Mouse (Mus musculus): ENCODE measurements around the gene Thtpa. TPM values are rescaled to one million over a fixed set of nuclear protein-coding genes. Genes with fewer than 3 reads are reported as not detected.

The Thtpa gene
- polyA plus RNA-seq, 1 experiment from 2014 or later = 12.4 TPM

GRCm38 (mm10) chr14:55113975-55114645, 19.5 kb downstream of the Thtpa start:
- peaks cover 16% of the 10 kb centered on the region; the same call in 1 of the 2 replicates for H3K4me1 ChIP-seq (ENCODE audit: control insufficient read depth, insufficient read depth, low read length)
- WGBS (ENCODE audit: insufficient replicate concordance) = 6% methylated on average over 26 of the region's 26 CpGs
- no peak overlapping the region for H3K9ac ChIP-seq (ENCODE audit: low read depth, low read length)
- H3K9me3 ChIP-seq (replicated peaks; ENCODE audit: control insufficient read depth, low read length) = no peaks in the 10 kb centered on the region
- ATAC-seq (replicated peaks; ENCODE audit: insufficient number of reproducible peaks, low FRiP score, low TSS enrichment) = no peak
- peaks cover 85% of the 10 kb centered on the region for H3K27me3 ChIP-seq (ENCODE audit: control insufficient read depth, insufficient read depth, low read length)
- no peaks in the 10 kb centered on the region for H3K36me3 ChIP-seq (ENCODE audit: control insufficient read depth, insufficient read depth, low read length)
- H3K4me2 ChIP-seq = peak overlapping the region; percentile 100
- no peak overlapping the region for H3K27ac ChIP-seq (ENCODE audit: low read depth, low read length)
- H3K4me3 ChIP-seq (ENCODE audit: low read depth, low read length) = peak overlapping the region; percentile 63

GRCm38 (mm10) chr14:55114759-55115701, 20.4 kb downstream of the Thtpa start:
- Histone ChIP-seq H3K9me3 (replicated peaks; ENCODE audit: control insufficient read depth, low read length) (no peaks in the 10 kb centered on the region), H3K4me1 (ENCODE audit: control insufficient read depth, insufficient read depth, low read length) (peaks cover 16% of the 10 kb centered on the region; the same call in 1 of the 2 replicates), H3K4me2 (peak overlapping the region; percentile 100), H3K27ac (ENCODE audit: low read depth, low read length) (no peak overlapping the region), H3K27me3 (ENCODE audit: control insufficient read depth, insufficient read depth, low read length) (peaks cover 77% of the 10 kb centered on the region), H3K36me3 (ENCODE audit: control insufficient read depth, insufficient read depth, low read length) (no peaks in the 10 kb centered on the region), H3K4me3 (ENCODE audit: low read depth, low read length) (peak overlapping the region; percentile 63), H3K9ac (ENCODE audit: low read depth, low read length) (peak overlapping the region; percentile 60; the same call in 1 of the 2 replicates)
- WGBS (ENCODE audit: insufficient replicate concordance) = under 1% methylated on average over 64 of the region's 78 CpGs
- peak; percentile 32 for ATAC-seq (replicated peaks; ENCODE audit: insufficient number of reproducible peaks, low FRiP score, low TSS enrichment)

- WGBS (ENCODE audit: insufficient replicate concordance) = 1% methylated on average over 8 of the region's 8 CpGs
- H3K27me3 ChIP-seq (ENCODE audit: control insufficient read depth, insufficient read depth, low read length) = peaks cover 69% of the 10 kb centered on the region
- H3K4me2 ChIP-seq = peak overlapping the region; percentile 100
- peaks cover 16% of the 10 kb centered on the region; the same call in 1 of the 2 replicates for H3K4me1 ChIP-seq (ENCODE audit: control insufficient read depth, insufficient read depth, low read length)
- no peak for ATAC-seq (replicated peaks; ENCODE audit: insufficient number of reproducible peaks, low FRiP score, low TSS enrichment)
- no peaks in the 10 kb centered on the region for H3K9me3 ChIP-seq (replicated peaks; ENCODE audit: control insufficient read depth, low read length)
- H3K9ac ChIP-seq (ENCODE audit: low read depth, low read length) = no peak overlapping the region
- peak overlapping the region; percentile 63 for H3K4me3 ChIP-seq (ENCODE audit: low read depth, low read length)
- no peak overlapping the region for H3K27ac ChIP-seq (ENCODE audit: low read depth, low read length)
- no peaks in the 10 kb centered on the region for H3K36me3 ChIP-seq (ENCODE audit: control insufficient read depth, insufficient read depth, low read length)
These were observed 21.3 kb downstream of the Thtpa start for GRCm38 (mm10) chr14:55115846-55116245.

- Histone ChIP-seq H3K9me3 (replicated peaks; ENCODE audit: control insufficient read depth, low read length) (no peaks in the 10 kb centered on the region), H3K9ac (ENCODE audit: low read depth, low read length) (no peak within 1 kb of the TSS), H3K4me3 (ENCODE audit: low read depth, low read length) (peak within 1 kb of the TSS; percentile 63), H3K27me3 (ENCODE audit: control insufficient read depth, insufficient read depth, low read length) (peaks cover 62% of the 10 kb centered on the region), H3K36me3 (ENCODE audit: control insufficient read depth, insufficient read depth, low read length) (no peaks in the 10 kb centered on the region), H3K4me2 (peak within 1 kb of the TSS; percentile 100), H3K4me1 (ENCODE audit: control insufficient read depth, insufficient read depth, low read length) (peaks cover 16% of the 10 kb centered on the region; the same call in 1 of the 2 replicates), H3K27ac (ENCODE audit: low read depth, low read length) (no peak within 1 kb of the TSS)
- WGBS (ENCODE audit: insufficient replicate concordance) = 4% methylated on average over 21 of the region's 21 CpGs
- no peak for ATAC-seq (replicated peaks; ENCODE audit: insufficient number of reproducible peaks, low FRiP score, low TSS enrichment)
These were observed 22.0 kb downstream of the Thtpa start, which contains the start of gene Jph4 for GRCm38 (mm10) chr14:55116425-55117200. TSS of gene Jph4 (minus strand) at chr14:55116935.

GRCm38 (mm10) chr14:55118852-55119251, 24.3 kb downstream of the Thtpa start:
- Histone ChIP-seq H3K9me3 (replicated peaks; ENCODE audit: control insufficient read depth, low read length) (no peaks in the 10 kb centered on the region), H3K27me3 (ENCODE audit: control insufficient read depth, insufficient read depth, low read length) (peaks cover 41% of the 10 kb centered on the region), H3K4me3 (ENCODE audit: low read depth, low read length) (no peak overlapping the region), H3K27ac (ENCODE audit: low read depth, low read length) (no peak overlapping the region), H3K4me2 (no peak overlapping the region), H3K4me1 (ENCODE audit: control insufficient read depth, insufficient read depth, low read length) (peaks cover 20% of the 10 kb centered on the region), H3K9ac (ENCODE audit: low read depth, low read length) (no peak overlapping the region), H3K36me3 (ENCODE audit: control insufficient read depth, insufficient read depth, low read length) (no peaks in the 10 kb centered on the region)
- ATAC-seq (replicated peaks; ENCODE audit: insufficient number of reproducible peaks, low FRiP score, low TSS enrichment) = no peak
- 71% methylated on average over 4 of the region's 4 CpGs for whole genome bisulfite sequencing (ENCODE audit: insufficient replicate concordance)

GRCm38 (mm10) chr14:55119421-55120134, 25.0 kb downstream of the Thtpa start:
- WGBS (ENCODE audit: insufficient replicate concordance) = 69% methylated on average over 4 of the region's 4 CpGs
- H3K9me3 ChIP-seq (replicated peaks; ENCODE audit: control insufficient read depth, low read length) = no peaks in the 10 kb centered on the region
- H3K4me1 ChIP-seq (ENCODE audit: control insufficient read depth, insufficient read depth, low read length) = peaks cover 20% of the 10 kb centered on the region
- no peaks in the 10 kb centered on the region for H3K36me3 ChIP-seq (ENCODE audit: control insufficient read depth, insufficient read depth, low read length)
- ATAC-seq (replicated peaks; ENCODE audit: insufficient number of reproducible peaks, low FRiP score, low TSS enrichment) = no peak
- H3K4me2 ChIP-seq = no peak overlapping the region
- peaks cover 34% of the 10 kb centered on the region for H3K27me3 ChIP-seq (ENCODE audit: control insufficient read depth, insufficient read depth, low read length)
- no peak overlapping the region for H3K4me3 ChIP-seq (ENCODE audit: low read depth, low read length)
- no peak overlapping the region for H3K27ac ChIP-seq (ENCODE audit: low read depth, low read length)
- no peak overlapping the region for H3K9ac ChIP-seq (ENCODE audit: low read depth, low read length)

GRCm38 (mm10) chr14:55121947-55122346, 27.4 kb downstream of the Thtpa start:
- Histone ChIP-seq H3K36me3 (ENCODE audit: control insufficient read depth, insufficient read depth, low read length) (no peaks in the 10 kb centered on the region), H3K4me2 (peak overlapping the region; percentile 50), H3K27me3 (ENCODE audit: control insufficient read depth, insufficient read depth, low read length) (peaks cover 10% of the 10 kb centered on the region), H3K4me3 (ENCODE audit: low read depth, low read length) (0 out of 2 replicates have a peak overlapping the region, but pooled peaks have one; percentile 8), H3K9me3 (replicated peaks; ENCODE audit: control insufficient read depth, low read length) (no peaks in the 10 kb centered on the region), H3K4me1 (ENCODE audit: control insufficient read depth, insufficient read depth, low read length) (peaks cover 5% of the 10 kb centered on the region; the same call in 1 of the 2 replicates), H3K27ac (ENCODE audit: low read depth, low read length) (no peak overlapping the region), H3K9ac (ENCODE audit: low read depth, low read length) (no peak overlapping the region)
- 8% methylated on average over 5 of the region's 5 CpGs for WGBS (ENCODE audit: insufficient replicate concordance)
- ATAC-seq (replicated peaks; ENCODE audit: insufficient number of reproducible peaks, low FRiP score, low TSS enrichment) = peak; percentile 76

Data from heart, embryonic 11.5 days (tissue).